Mouse (Mus musculus): ENCODE measurements around the gene Dnttip2. TPM values are rescaled to one million over a fixed set of nuclear protein-coding genes. Genes with fewer than 3 reads are reported as not detected.

The Dnttip2 gene
- polyA plus RNA-seq, 1 experiment from 2014 or later, result 45.2 TPM

DNA sequence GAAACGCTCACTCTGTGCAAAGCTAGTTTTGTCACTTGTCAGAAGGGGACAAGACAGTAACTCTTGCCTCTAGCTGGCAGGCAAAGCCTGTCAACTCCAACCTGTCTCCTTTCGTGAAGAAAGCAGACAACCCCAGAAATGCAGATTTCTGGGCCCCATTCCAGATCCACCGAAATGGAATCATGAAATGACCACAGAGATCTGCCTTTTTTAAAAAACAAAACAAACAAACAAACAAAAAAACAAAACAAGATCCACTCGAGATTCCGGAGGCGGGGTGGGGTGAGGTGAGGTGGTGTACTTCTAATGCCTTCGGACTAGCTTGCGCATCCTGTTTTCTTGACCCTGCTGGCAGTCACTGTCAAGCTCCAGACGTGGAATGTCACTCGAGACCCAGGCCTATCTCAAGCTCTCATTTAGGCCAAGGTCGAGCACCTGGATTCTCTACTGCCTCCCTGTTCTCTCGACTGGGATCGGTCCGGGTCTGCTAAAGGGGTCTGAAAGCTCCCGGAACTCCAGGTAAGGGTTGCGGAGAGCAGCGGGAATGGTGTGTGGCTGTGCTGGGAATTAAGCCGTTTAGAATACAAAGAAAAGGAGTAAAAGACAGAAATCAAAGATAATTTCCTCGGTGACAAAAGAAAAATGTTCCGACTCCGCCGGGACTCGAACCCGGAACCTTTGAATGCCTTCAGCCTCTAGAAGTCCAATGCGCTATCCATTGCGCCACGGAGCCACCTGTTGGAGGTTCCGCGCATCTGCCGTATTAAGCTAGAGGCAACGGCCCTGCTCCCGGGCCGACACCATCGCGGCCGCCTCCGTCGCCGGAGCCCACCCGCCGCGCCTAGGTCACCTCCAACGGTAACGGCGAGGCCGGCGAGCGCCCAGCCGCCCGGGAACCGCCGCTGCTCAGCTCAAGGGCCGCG, 18.4 kb downstream of the Dnttip2 start:
- Histone ChIP-seq H3K27ac (peak overlapping the region; percentile 100), H3K4me2 (peak overlapping the region; percentile 62), H3K9ac (peak overlapping the region; percentile 98), H3K9me3 (no peaks in the 10 kb centered on the region), H3K4me1 (peaks cover 41% of the 10 kb centered on the region), H3K4me3 (peak overlapping the region; percentile 89), H3K36me3 (replicated peaks) (no peaks in the 10 kb centered on the region), H3K27me3 (replicated peaks) (no peaks in the 10 kb centered on the region)
- 7% methylated on average over 52 of the region's 54 CpGs for WGBS
- peak; percentile 51 for ATAC-seq (replicated peaks)

DNA sequence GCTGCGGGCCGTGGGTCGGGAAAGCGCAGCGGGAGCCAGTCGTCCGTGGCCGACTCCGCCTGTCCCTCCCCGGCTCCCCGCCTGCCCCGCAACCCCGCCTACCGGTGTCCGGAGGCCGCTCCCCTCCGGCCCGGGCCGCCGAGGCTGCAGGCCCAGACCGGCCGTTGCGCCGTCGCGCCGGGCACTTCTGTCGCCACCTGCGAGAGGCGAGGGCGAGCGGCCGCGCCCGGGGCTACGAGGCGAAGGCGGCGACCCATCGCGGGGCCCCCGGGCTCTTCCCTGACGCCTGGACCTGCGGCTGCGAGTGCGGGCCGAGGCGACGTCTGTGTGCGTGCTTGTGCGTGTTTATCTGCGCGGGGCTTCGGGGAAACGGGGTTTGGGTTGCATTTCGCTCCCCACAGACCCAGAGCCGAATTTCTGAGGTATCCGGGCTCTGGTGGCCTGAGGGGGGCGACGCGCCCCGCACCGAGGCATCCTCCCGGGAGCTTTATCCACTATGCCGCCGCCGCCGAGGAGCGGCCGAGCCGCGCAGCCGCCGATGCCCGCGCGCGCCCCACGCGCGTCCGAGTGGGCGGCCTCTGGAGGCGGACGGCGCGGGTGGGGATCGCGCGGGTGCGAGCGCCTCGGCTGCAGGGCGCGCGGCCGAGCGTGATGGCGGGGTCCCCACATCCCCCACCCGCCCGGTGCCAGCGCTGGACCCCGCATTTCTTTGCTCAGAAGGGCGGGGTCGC, 19.2 kb downstream of the Dnttip2 start:
- ATAC-seq (replicated peaks), result peak; percentile 83
- under 1% methylated on average over 103 of the region's 105 CpGs for WGBS

DNA sequence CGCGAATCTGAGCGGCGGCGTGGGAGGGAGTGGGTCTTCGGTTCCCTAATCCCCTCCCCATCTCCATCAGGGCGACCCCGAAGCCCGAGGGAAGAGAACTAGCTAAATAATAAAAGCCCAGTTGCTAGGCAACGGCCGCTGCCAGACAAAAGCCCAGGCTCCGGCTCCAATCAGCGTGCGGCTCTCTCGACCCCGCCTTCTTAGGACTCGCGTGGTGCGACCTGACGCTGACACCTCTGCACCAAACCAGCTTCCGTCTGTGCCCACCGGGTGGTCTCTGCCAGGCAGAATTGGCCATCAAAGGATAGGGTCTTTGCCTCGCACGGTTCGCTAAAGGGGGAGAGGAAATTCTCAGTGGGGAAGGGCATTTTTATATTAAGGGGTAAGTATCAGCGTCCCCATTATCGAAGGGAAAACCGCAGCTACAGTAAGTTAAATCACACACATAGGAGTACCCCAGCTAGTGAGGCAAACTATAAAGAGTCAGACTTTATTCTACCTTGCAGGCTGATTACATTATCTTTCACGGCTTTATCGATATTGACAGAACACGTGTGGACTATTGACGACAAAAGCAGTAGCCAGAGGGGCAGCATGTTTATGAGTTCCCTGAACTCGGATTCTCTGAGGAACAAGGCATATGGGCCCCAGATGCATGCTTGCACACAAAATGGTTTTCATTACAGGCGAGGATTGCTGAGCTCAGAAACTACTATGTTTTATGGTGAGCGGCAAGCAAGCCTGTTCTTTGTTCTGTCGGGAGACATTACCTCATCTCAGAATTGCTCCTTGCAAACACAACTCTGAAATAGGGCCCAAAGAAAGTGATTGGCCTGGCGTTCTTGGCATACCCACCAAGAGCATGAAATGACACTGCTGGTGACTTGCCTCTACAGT, 20.0 kb downstream of the Dnttip2 start, which contains the start of gene Bcar3:
Gene Bcar3, plus strand, starts transcription at position 183 of the 897 bp plus-strand sequence.
- peak; percentile 91 for ATAC-seq (replicated peaks)
- Histone ChIP-seq H3K36me3 (replicated peaks) (no peaks in the 10 kb centered on the region), H3K9me3 (no peaks in the 10 kb centered on the region), H3K4me3 (peak within 1 kb of the TSS; percentile 89), H3K9ac (peak within 1 kb of the TSS; percentile 98), H3K27ac (peak within 1 kb of the TSS; percentile 100), H3K4me1 (peaks cover 41% of the 10 kb centered on the region), H3K27me3 (replicated peaks) (no peaks in the 10 kb centered on the region), H3K4me2 (peak within 1 kb of the TSS; percentile 62)
- WGBS, result 2% methylated on average over 37 of the region's 37 CpGs

More for the DNA sequence above, 19.2 kb downstream of the Dnttip2 start:
- no peaks in the 10 kb centered on the region for H3K9me3 ChIP-seq
- H3K4me1 ChIP-seq, result peaks cover 41% of the 10 kb centered on the region
- H3K36me3 ChIP-seq (replicated peaks), result no peaks in the 10 kb centered on the region
- peak overlapping the region; percentile 89 for H3K4me3 ChIP-seq
- H3K27me3 ChIP-seq (replicated peaks), result no peaks in the 10 kb centered on the region
- peak overlapping the region; percentile 100 for H3K27ac ChIP-seq
- peak overlapping the region; percentile 98 for H3K9ac ChIP-seq
- H3K4me2 ChIP-seq, result peak overlapping the region; percentile 62

DNA sequence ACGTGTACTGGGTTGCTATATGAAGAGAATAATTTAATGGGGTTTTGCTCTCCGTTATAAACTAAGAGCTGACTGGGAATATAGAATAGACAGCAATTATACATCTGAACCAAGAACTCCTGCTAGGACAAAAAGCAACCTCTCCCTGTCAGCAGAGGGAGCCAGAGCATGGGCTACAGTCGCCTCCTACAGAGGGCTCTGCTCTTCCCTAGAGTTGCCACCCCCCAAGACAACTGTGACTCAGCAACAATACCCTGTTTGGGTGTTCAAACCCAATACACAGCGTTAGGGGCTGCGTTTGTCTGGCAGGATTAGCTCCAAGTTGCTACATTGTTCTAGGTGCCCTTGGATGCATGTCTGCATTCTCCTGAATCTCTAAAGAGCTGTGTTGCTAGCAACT, 21.3 kb downstream of the Dnttip2 start:
- 12% methylated on average over 5 of the region's 5 CpGs for whole genome bisulfite sequencing
- no peak overlapping the region for H3K9ac ChIP-seq
- H3K4me1 ChIP-seq, result peaks cover 39% of the 10 kb centered on the region
- no peaks in the 10 kb centered on the region for H3K36me3 ChIP-seq (replicated peaks)
- H3K27ac ChIP-seq, result peak overlapping the region; percentile 100
- no peak overlapping the region for H3K4me2 ChIP-seq
- H3K27me3 ChIP-seq (replicated peaks), result no peaks in the 10 kb centered on the region
- no peak overlapping the region for H3K4me3 ChIP-seq
- H3K9me3 ChIP-seq, result no peaks in the 10 kb centered on the region
- ATAC-seq (replicated peaks), result no peak

DNA sequence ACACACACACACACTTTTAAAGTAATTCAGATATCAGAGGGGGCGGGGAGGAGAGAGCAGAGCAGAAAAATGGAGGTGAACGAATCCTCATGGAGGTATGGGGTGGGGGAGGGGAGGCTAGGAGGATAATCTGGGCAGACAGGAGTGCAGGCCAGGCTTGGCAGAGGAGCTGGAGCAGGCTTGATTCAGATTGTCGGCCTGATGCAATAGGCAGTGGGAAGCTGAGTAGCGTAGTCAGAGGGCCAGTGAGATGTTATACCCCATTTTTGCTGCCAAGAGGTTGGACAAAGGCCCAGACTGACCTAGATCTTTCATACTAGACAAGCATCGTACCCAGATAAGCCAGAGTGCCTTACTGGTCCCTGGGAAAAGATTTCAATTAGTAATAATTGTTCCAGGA, 22.8 kb downstream of the Dnttip2 start:
- no peak for ATAC-seq (replicated peaks)
- Histone ChIP-seq H3K9me3 (no peaks in the 10 kb centered on the region), H3K27ac (no peak overlapping the region), H3K27me3 (replicated peaks) (no peaks in the 10 kb centered on the region), H3K4me3 (no peak overlapping the region), H3K9ac (no peak overlapping the region), H3K4me1 (peaks cover 28% of the 10 kb centered on the region), H3K36me3 (replicated peaks) (no peaks in the 10 kb centered on the region), H3K4me2 (no peak overlapping the region)
- WGBS, result 55% methylated on average over 5 of the region's 5 CpGs

DNA sequence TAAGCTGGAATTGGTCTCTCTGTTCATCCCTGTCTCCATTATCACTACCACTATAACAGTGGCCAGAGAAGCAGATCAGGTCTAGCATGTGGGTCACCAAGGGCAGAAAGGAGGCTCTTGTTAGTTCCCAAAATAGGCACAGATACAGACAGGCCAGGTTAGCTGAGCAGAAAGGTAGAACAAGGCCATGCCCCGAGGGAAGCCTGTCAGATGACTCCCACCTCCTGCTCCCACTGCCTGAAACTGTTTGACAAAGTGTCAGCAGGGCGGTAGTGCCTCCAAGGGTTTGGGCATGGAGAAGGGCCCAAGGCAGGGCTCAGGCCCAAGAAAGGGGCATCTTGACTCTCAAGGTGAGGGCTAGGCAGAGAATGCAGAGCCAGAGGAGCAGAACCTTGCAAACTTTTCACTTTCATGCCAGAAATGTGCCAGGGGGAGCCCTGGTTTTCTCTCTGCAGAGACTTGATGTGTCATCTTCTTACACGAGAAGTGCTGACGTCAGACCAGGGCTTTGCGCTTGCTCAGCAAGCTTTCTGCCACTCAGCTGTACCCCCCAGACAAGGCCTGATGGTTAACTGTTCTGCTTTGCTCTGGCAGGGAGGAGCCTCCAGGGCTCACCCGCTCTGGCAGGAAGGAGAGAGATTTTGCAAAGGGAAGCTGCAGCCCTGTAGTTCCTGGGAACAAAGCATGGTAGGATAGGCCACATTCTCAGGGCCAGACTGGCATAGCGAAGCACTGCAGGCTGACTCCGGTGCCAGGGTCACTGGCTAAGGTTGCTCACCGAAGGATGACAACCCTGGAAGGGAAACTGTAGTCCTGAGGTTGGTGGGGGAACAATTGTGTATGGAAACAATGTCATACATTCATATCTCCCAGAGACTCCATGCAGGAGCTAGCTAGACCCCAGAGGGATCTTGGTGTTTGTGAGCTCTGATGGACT, 27.1 kb downstream of the Dnttip2 start:
- 64% methylated on average over 9 of the region's 9 CpGs for WGBS
- H3K9me3 ChIP-seq, result no peaks in the 10 kb centered on the region
- H3K4me2 ChIP-seq, result no peak overlapping the region
- peaks cover 3% of the 10 kb centered on the region; the same call in 1 of the 2 replicates for H3K4me1 ChIP-seq
- H3K9ac ChIP-seq, result no peak overlapping the region
- H3K27ac ChIP-seq, result peak overlapping the region; percentile 4; the same call in 1 of the 2 replicates
- H3K27me3 ChIP-seq (replicated peaks), result no peaks in the 10 kb centered on the region
- H3K4me3 ChIP-seq, result no peak overlapping the region
- no peak for ATAC-seq (replicated peaks)
- H3K36me3 ChIP-seq (replicated peaks), result no peaks in the 10 kb centered on the region

DNA sequence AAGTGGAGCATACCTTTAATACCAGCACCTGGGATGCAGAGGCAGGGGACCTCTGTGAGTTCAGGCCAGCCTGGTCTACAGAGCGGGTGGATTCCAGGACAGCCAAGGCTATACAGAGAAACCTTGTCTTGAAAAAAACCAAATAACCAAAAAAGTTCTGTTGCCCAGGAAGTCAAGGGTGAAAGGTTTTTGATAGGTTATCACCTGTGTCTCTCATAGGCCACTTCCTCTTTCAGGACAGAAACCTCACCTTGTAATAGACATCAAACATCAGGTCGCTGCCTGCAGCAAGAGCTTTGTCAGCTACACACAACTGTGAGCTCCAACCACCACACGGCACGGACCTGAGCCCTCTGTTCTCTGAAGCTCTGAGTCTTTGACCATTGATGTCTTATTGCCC, 30.4 kb downstream of the Dnttip2 start:
- no peak overlapping the region for H3K4me2 ChIP-seq
- H3K36me3 ChIP-seq (replicated peaks), result no peaks in the 10 kb centered on the region
- no peak for ATAC-seq (replicated peaks)
- no peak overlapping the region for H3K27ac ChIP-seq
- peaks cover 3% of the 10 kb centered on the region; the same call in 1 of the 2 replicates for H3K4me1 ChIP-seq
- H3K9ac ChIP-seq, result no peak overlapping the region
- no peaks in the 10 kb centered on the region for H3K9me3 ChIP-seq
- no peaks in the 10 kb centered on the region for H3K27me3 ChIP-seq (replicated peaks)
- 78% methylated on average over 4 of the region's 4 CpGs for WGBS
- no peak overlapping the region for H3K4me3 ChIP-seq

DNA sequence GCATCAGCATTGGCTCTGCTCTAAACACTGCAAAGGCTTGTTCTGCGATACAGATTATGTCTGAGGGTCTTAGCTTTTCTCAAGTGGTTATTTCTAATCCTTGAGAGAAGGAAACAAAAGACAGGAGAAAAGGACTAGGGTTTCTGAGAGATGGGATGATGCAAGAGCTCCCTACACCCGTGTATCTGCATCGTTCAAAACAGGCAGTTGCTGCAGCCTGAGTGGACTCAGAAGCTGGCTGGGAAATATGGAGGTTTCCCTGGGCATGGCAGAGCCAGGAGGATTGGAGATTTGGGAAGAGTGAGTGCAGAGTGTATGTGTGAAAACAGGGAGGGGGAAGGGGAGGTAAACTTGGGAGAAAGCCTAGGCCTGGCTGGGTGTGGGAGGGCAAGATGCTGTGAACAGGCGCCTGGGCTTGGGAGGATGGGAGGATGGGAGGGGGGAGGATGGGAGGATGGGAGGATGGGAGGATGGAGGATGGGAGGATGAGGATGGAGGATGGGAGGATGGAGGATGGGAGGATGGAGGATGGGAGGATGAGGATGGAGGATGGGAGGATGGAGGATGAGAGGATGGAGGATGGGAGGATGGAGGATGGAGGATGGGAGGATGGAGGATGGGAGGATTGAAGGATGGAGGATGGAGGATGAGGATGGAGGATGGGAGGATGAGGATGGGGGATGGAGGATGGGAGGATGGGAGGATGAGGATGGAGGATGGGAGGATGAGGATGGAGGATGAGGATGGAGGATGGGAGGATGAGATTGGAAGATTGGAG, 33.9 kb downstream of the Dnttip2 start:
- Histone ChIP-seq H3K4me2 (no peak overlapping the region), H3K27ac (no peak overlapping the region), H3K4me3 (no peak overlapping the region), H3K36me3 (replicated peaks) (no peaks in the 10 kb centered on the region), H3K27me3 (replicated peaks) (no peaks in the 10 kb centered on the region), H3K9ac (no peak overlapping the region), H3K4me1 (no peaks in the 10 kb centered on the region), H3K9me3 (no peaks in the 10 kb centered on the region)
- ATAC-seq (replicated peaks), result no peak
- 48% methylated on average over 4 of the region's 4 CpGs for WGBS

DNA sequence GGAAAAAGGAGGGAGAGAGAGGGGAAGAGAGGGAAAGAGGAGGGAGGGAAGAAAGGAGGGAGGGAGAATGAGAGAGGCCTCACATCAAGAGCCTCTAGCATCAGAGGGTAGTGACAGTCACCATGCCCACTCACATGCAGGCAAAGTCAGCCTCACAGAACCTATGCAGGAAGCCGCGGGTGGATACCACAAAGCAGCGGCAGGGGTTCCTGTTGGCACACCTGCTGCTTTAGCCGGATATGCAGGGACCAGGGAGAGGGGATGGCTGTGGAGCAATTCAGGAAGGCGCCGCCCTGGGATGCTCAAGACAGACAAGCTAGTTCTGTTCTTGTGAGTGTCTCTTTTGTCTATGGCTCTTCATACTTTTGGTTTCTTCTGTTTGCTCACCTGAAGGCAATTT, 34.8 kb downstream of the Dnttip2 start:
- no peak overlapping the region for H3K4me3 ChIP-seq
- no peaks in the 10 kb centered on the region for H3K36me3 ChIP-seq (replicated peaks)
- no peaks in the 10 kb centered on the region for H3K4me1 ChIP-seq
- no peak overlapping the region for H3K27ac ChIP-seq
- WGBS, result 52% methylated on average over 6 of the region's 6 CpGs
- no peaks in the 10 kb centered on the region for H3K9me3 ChIP-seq
- no peaks in the 10 kb centered on the region for H3K27me3 ChIP-seq (replicated peaks)
- ATAC-seq (replicated peaks), result no peak
- H3K9ac ChIP-seq, result no peak overlapping the region
- no peak overlapping the region for H3K4me2 ChIP-seq

DNA sequence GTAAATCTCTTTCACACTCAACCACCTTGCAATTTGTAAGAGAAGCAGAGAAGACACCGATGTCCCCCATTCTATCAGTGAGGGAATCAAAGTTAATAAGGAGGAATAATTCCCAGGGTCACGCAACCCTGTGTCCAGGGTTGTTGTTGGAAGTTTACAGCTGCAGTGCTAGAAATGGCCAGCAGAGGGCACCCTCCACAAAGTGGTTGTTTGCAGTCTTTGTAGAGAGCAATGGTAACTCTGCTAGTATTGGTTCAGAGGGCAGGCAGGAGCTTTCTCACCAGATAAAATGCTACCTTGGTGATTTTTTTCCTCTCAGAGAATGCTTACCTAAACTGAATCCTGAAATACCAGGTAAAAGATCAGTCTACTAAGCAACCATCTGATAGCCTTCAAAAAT, 37.9 kb downstream of the Dnttip2 start:
- Histone ChIP-seq H3K27me3 (replicated peaks) (no peaks in the 10 kb centered on the region), H3K27ac (no peak overlapping the region), H3K4me1 (peaks cover 7% of the 10 kb centered on the region), H3K4me2 (no peak overlapping the region), H3K36me3 (replicated peaks) (no peaks in the 10 kb centered on the region), H3K9me3 (no peaks in the 10 kb centered on the region), H3K9ac (no peak overlapping the region), H3K4me3 (no peak overlapping the region)
- WGBS, result 19% methylated on average over 2 of the region's 2 CpGs
- ATAC-seq (replicated peaks), result peak; percentile 67

Measured in midbrain, embryonic 15.5 days (tissue).